Mouse (Mus musculus): ENCODE results near the gene Tnfsf14. TPM values are rescaled to one million over a fixed set of nuclear protein-coding genes. Genes with fewer than 3 reads are reported as not detected.

The Tnfsf14 gene
- polyA plus RNA-seq, 1 experiment: 6.7 TPM

DNA sequence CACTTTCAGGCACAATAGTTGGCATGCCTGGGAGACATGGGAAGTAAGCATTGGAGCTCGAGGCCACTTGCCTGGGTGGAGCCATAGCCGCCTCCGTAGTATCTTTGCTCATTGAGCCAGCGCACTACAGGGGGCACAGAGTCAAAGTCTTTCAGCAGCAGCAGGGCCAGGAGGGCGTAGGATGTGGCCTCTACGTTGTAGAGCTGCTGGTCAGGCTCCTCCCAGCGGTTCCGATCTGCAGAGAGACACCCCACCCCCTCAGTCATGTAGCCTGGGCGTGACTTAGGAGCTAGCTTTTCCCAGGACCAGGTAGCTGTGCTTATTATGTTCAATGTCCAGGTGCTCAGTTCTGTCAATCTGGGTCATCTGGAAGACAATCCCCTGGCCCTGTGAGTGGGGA is 17.5 kb upstream of the Tnfsf14 start:
- no peak for DNase-seq
- H3K4me3 ChIP-seq (ENCODE audit: control insufficient read depth, insufficient read depth, low read length): no peak overlapping the region
- H3K27me3 ChIP-seq (ENCODE audit: control insufficient read depth, insufficient read depth, low read length): no peaks in the 10 kb centered on the region
- no peak overlapping the region for H3K27ac ChIP-seq (ENCODE audit: control insufficient read depth, insufficient read depth, low read length)
- TF ChIP-seq CTCF (IDR thresholded peaks at IDR 0.05; ENCODE audit: borderline replicate concordance, control insufficient read depth, extremely low read depth, insufficient read depth, low read length, poor library complexity): no peak
- TF ChIP-seq POLR2A (IDR thresholded peaks at IDR 0.05; ENCODE audit: control insufficient read depth, extremely low read depth, insufficient read depth, low read length, poor library complexity): no peak
- WGBS: 93% methylated on average over 9 of the region's 9 CpGs
- H3K36me3 ChIP-seq (ENCODE audit: control insufficient read depth, insufficient read depth, low read length): no peaks in the 10 kb centered on the region
- peaks cover 5% of the 10 kb centered on the region for H3K4me1 ChIP-seq (replicated peaks; ENCODE audit: control insufficient read depth, insufficient read depth, low read length)

DNA sequence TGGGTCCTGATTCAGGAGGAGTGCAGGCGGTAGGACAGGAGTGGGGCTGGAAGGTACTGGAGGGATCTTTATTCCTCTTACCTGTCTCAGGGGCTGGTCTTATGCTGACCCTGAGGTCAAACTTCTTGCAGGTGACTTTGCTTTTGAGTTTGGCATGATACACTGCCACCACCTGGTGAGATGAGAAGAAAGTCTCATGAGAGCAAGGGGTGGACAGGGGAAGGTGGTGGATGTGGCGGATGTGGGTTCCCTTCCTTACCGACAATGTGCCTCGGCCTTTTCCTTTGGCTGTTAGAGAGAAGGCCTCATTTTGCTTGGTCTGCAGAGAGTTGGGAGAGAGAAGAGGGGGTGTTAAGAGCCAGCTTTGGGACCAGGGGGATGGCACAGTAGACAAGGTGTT is 15.4 kb upstream of the Tnfsf14 start:
- Histone ChIP-seq H3K36me3 (ENCODE audit: control insufficient read depth, insufficient read depth, low read length) (no peaks in the 10 kb centered on the region), H3K4me1 (replicated peaks; ENCODE audit: control insufficient read depth, insufficient read depth, low read length) (peaks cover 5% of the 10 kb centered on the region), H3K27me3 (ENCODE audit: control insufficient read depth, insufficient read depth, low read length) (no peaks in the 10 kb centered on the region), H3K27ac (ENCODE audit: control insufficient read depth, insufficient read depth, low read length) (no peak overlapping the region), H3K4me3 (ENCODE audit: control insufficient read depth, insufficient read depth, low read length) (no peak overlapping the region)
- 22% methylated on average over 4 of the region's 4 CpGs for WGBS
- peak; percentile 73 for DNase-seq
- TF ChIP-seq CTCF (IDR thresholded peaks at IDR 0.05; ENCODE audit: borderline replicate concordance, control insufficient read depth, extremely low read depth, insufficient read depth, low read length, poor library complexity) (no peak), POLR2A (IDR thresholded peaks at IDR 0.05; ENCODE audit: control insufficient read depth, extremely low read depth, insufficient read depth, low read length, poor library complexity) (no peak)

DNA sequence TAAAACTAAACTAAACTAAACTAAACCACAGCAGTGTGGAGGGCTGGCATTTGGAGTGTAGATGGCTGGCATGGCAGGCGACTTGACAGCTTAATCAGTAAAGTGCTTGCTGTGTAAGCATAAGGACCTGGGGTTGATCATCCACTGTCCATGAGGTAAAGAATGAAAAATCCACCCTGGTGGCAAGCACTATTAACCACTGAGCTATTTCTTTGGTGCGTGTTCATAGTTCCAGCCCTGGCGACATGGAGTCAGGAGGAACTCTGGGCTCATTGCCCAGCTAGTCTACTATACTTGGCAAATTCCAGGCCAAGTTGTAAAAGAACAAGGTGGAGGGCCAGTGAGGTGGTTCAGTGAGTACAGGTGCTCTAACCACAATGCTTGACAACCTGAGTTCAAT is 14.0 kb upstream of the Tnfsf14 start:
- Histone ChIP-seq H3K36me3 (ENCODE audit: control insufficient read depth, insufficient read depth, low read length) (no peaks in the 10 kb centered on the region), H3K27me3 (ENCODE audit: control insufficient read depth, insufficient read depth, low read length) (no peaks in the 10 kb centered on the region), H3K27ac (ENCODE audit: control insufficient read depth, insufficient read depth, low read length) (no peak overlapping the region), H3K4me3 (ENCODE audit: control insufficient read depth, insufficient read depth, low read length) (no peak overlapping the region), H3K4me1 (replicated peaks; ENCODE audit: control insufficient read depth, insufficient read depth, low read length) (peaks cover 5% of the 10 kb centered on the region)
- TF ChIP-seq CTCF (IDR thresholded peaks at IDR 0.05; ENCODE audit: borderline replicate concordance, control insufficient read depth, extremely low read depth, insufficient read depth, low read length, poor library complexity) (no peak), POLR2A (IDR thresholded peaks at IDR 0.05; ENCODE audit: control insufficient read depth, extremely low read depth, insufficient read depth, low read length, poor library complexity) (no peak)
- no peak for DNase-seq
- 93% methylated on average over 3 of the region's 3 CpGs for WGBS

DNA sequence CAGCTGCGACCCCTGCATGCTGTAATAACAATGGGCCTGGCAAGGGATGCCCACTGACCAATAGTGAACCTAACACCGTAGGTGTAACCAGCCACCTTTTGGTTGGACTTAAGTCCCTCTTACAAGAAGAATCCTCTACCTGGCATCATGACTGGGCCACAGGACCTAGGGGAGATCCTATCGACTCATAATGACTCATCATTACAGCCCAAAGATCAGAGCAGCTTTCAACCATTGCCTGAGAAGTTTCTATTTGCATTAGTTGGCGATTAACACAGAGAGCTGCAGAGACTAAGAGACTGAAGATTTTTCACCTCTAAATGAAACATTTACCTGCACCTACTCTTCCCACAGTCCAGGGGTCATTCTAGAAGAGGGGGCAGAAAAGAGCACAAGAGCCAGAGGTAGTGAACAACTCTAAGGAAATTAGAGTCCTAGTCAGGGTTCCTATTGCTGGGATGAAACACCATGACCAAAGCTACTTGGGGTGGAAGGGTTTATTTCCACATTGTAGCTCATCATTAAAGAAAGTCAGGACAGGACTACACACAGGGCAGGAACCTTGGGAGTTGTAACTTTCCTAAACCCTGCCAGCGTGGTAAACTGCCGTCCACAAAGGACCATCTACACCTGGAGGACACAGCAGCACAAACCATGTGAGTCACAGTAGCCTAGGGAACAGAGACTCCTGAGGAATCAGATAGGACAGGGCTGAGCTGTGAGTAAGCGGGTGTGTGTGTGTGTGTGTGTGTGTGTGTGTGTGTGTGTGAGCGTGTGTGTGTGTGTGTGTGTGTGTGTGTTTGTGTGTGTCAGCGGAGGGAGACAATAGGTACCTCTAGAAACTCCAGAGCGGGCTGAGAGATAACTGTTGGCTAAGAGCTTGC is 8.1 kb upstream of the Tnfsf14 start:
- H3K27ac ChIP-seq (ENCODE audit: control insufficient read depth, insufficient read depth, low read length): no peak overlapping the region
- WGBS: 89% methylated on average over 10 of the region's 10 CpGs
- H3K4me1 ChIP-seq (replicated peaks; ENCODE audit: control insufficient read depth, insufficient read depth, low read length): no peaks in the 10 kb centered on the region

DNA sequence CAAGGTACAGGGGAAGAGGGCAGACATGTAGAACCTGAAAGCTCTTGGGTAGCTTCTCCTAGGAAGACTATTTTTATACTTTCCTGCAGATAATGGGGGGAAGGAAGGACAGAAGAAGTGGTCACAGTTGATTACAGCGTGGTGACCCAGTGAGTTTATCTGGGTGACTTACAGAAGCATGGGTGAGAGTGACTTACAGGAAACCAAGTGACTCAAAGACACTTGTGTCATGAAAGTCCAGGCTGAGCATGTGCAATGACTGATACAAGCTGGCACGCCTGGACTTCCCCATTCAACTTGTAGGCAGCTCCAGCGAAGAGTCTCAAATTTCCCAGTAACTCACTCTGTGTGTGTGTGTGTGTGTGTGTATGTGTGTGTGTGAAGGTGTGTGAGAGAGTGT is 4.3 kb upstream of the Tnfsf14 start:
- no peak for DNase-seq
- Histone ChIP-seq H3K27ac (ENCODE audit: control insufficient read depth, insufficient read depth, low read length) (no peak overlapping the region), H3K4me1 (replicated peaks; ENCODE audit: control insufficient read depth, insufficient read depth, low read length) (peaks cover 22% of the 10 kb centered on the region), H3K4me3 (ENCODE audit: control insufficient read depth, insufficient read depth, low read length) (no peak overlapping the region), H3K36me3 (ENCODE audit: control insufficient read depth, insufficient read depth, low read length) (no peaks in the 10 kb centered on the region), H3K27me3 (ENCODE audit: control insufficient read depth, insufficient read depth, low read length) (no peaks in the 10 kb centered on the region)
- WGBS: 80% methylated on average over 3 of the region's 3 CpGs
- TF ChIP-seq POLR2A (IDR thresholded peaks at IDR 0.05; ENCODE audit: control insufficient read depth, extremely low read depth, insufficient read depth, low read length, poor library complexity) (no peak), CTCF (IDR thresholded peaks at IDR 0.05; ENCODE audit: borderline replicate concordance, control insufficient read depth, extremely low read depth, insufficient read depth, low read length, poor library complexity) (no peak)

More for the DNA sequence above, 8.1 kb upstream of the Tnfsf14 start:
- no peaks in the 10 kb centered on the region for H3K36me3 ChIP-seq (ENCODE audit: control insufficient read depth, insufficient read depth, low read length)
- no peak for DNase-seq
- TF ChIP-seq POLR2A (IDR thresholded peaks at IDR 0.05; ENCODE audit: control insufficient read depth, extremely low read depth, insufficient read depth, low read length, poor library complexity) (no peak), CTCF (IDR thresholded peaks at IDR 0.05; ENCODE audit: borderline replicate concordance, control insufficient read depth, extremely low read depth, insufficient read depth, low read length, poor library complexity) (no peak)
- H3K4me3 ChIP-seq (ENCODE audit: control insufficient read depth, insufficient read depth, low read length): no peak overlapping the region
- H3K27me3 ChIP-seq (ENCODE audit: control insufficient read depth, insufficient read depth, low read length): no peaks in the 10 kb centered on the region

DNA sequence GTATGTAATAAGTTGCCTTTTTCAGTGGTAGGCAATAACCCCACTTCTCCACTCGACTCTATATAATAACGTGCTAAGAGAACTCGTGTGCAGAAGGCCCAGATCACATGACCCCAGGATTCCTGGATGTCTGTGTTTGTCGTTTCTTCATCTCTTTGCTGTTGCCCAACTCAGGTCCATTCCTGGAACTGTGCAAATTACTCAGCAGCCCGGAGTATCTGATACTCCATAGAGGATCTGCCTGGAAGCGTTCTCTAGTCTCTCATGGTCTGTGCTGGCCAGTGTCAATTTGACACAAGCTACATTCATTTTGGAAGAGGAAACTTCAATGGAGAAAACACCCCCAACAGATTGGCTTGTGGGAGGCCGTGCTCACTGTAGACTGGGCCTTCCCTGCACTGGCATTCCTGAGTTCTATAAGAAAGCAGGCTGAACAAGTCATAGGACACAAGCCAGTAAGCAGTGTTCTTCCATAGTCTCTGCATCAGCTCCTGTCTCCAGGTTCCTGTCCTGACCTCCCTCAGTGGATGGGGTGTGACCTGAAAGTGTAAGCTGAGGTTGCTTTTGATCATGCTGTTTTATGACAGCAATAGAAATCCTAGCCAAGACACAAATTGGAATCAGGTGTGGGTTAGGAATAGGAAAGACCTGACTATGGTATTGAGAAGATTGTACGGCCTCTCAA is 1.5 kb upstream of the Tnfsf14 start:
- Histone ChIP-seq H3K36me3 (ENCODE audit: control insufficient read depth, insufficient read depth, low read length) (no peaks in the 10 kb centered on the region), H3K27ac (ENCODE audit: control insufficient read depth, insufficient read depth, low read length) (no peak overlapping the region), H3K4me3 (ENCODE audit: control insufficient read depth, insufficient read depth, low read length) (no peak overlapping the region), H3K27me3 (ENCODE audit: control insufficient read depth, insufficient read depth, low read length) (no peaks in the 10 kb centered on the region), H3K4me1 (replicated peaks; ENCODE audit: control insufficient read depth, insufficient read depth, low read length) (peaks cover 31% of the 10 kb centered on the region)
- DNase-seq: no peak
- WGBS: 94% methylated on average over 8 of the region's 8 CpGs
- TF ChIP-seq CTCF (IDR thresholded peaks at IDR 0.05; ENCODE audit: borderline replicate concordance, control insufficient read depth, extremely low read depth, insufficient read depth, low read length, poor library complexity): no peak
- no peak for TF ChIP-seq POLR2A (IDR thresholded peaks at IDR 0.05; ENCODE audit: control insufficient read depth, extremely low read depth, insufficient read depth, low read length, poor library complexity)

All from thymus, adult 2 months (tissue).